Mouse (Mus musculus) kidney, embryonic 14.5 days (tissue): ENCODE data around the gene Syce2. TPM values are rescaled to one million over a fixed set of nuclear protein-coding genes. Genes with fewer than 3 reads are reported as not detected.

Experiments used
- ATAC-seq: fragments of 200-750 bp; cut with Nextera tagmentation; 2 replicates; pipeline ENCODE4 v1.8.0; 2017; ENCODE audit warnings: moderate number of reproducible peaks, mild to moderate bottlenecking, moderate TSS enrichment, moderate library complexity; ENCODE audit not compliant: low FRiP score, low TSS enrichment
- H3K27ac ChIP-seq: fragments of 300-500 bp; sonication (generic); 2 replicates; pipeline ENCODE4 v1.5.1; 2014; ENCODE audit warnings: low read depth, mild to moderate bottlenecking, low read length, moderate library complexity, mixed read lengths
- H3K27me3 ChIP-seq: fragments of 300-500 bp; sonication (generic); 2 replicates; pipeline ENCODE4 v1.6.1; 2014; ENCODE audit warnings: mild to moderate bottlenecking, low read length; ENCODE audit not compliant: control insufficient read depth, insufficient read depth
- H3K36me3 ChIP-seq: fragments of 300-500 bp; sonication (generic); 2 replicates; pipeline ENCODE4 v1.6.1; 2014; ENCODE audit warnings: low read length, mixed read lengths; ENCODE audit not compliant: control insufficient read depth, insufficient read depth
- H3K4me1 ChIP-seq: fragments of 300-500 bp; sonication (generic); 2 replicates; pipeline ENCODE4 v1.6.1; 2014; ENCODE audit warnings: low read length, mixed read lengths; ENCODE audit not compliant: control insufficient read depth, insufficient read depth
- H3K4me2 ChIP-seq: fragments of 300-500 bp; sonication (generic); replicated peaks from 2 replicates; pipeline ENCODE4 v1.6.1; 2014; ENCODE audit warnings: low read depth, mild to moderate bottlenecking, low read length
- H3K4me3 ChIP-seq: fragments of 300-500 bp; sonication (generic); 2 replicates; pipeline ENCODE4 v1.5.1; 2014; ENCODE audit warnings: mild to moderate bottlenecking, low read length
- H3K9ac ChIP-seq: fragments of 300-500 bp; sonication (generic); 2 replicates; pipeline ENCODE4 v1.6.1; 2014; ENCODE audit warnings: low read depth, mild to moderate bottlenecking, low read length, moderate library complexity
- H3K9me3 ChIP-seq: fragments of 300-500 bp; sonication (generic); 2 replicates; pipeline ENCODE4 v1.6.1; 2016; ENCODE audit warnings: low read length; ENCODE audit not compliant: control insufficient read depth
- WGBS: fragments of 180-500 bp; shearing (Covaris S2); extraction: QIAGEN DNeasy Blood & Tissue Kit; methylation state at CpG from one replicate; pipeline ENCODE4 v1.1.7; 2014; 5-methylcytosine and 5-hydroxymethylcytosine counted together
- polyA plus RNA-seq: library from polyadenylated mRNA; unstranded; fragments of >200 nt; fragmentation: Nextera tagmentation; extraction: Ambion mirVana; gene quantifications from 2 replicates; pipeline ENCODE4 v1.2.1, GENCODE M21; 2014

Gene Syce2
- polyA plus RNA-seq, 1 experiment from 2014 or later = 73.0 TPM

DNA sequence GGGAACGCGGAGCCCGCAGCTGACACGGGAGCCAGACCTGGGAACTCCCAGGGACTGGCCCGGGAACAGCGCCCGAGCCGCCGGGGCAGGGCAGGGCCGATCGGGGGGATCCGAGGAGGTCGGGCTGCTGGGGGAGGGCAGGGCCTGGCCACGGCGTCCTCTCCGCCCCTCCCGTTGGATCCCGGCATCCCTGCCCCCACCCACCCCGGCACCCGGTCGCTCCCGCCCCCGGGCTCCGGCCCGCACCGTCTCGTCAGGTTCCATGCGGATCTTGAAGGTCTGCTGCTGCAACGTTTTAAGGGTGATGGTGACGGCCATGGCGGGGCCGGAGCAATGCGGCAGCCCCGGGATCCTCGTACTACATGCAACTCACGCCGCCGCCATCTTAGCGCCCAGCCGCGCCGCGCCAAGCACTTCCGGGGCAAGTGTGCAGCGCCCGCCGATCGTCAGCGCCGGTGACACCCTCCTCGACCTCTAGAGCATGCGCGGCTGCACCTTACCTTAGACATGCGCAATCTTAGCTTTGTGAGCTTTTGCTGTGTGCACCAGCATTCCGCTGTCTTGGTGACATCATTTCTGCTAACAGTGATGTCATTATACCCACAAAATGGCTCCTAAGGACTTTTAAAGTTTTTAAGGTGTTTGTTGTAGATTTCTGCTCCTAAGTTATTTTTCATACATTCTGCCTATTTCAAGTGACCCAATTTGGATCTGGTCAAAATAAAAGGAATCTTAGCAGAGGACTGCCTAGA, 31.5 kb upstream of the Syce2 start, which contains the start of gene Rad23a:
Gene Rad23a, minus strand, starts transcription at position 418 of the 752 bp plus-strand sequence.
- H3K4me3 ChIP-seq = peak within 1 kb of the TSS; percentile 90
- H3K4me1 ChIP-seq = peaks cover 41% of the 10 kb centered on the region
- peaks cover 74% of the 10 kb centered on the region for H3K36me3 ChIP-seq
- no peaks in the 10 kb centered on the region for H3K9me3 ChIP-seq
- peak within 1 kb of the TSS; percentile 96 for H3K9ac ChIP-seq
- H3K27me3 ChIP-seq = no peaks in the 10 kb centered on the region
- peak within 1 kb of the TSS; percentile 71 for H3K4me2 ChIP-seq
- peak within 1 kb of the TSS; percentile 90 for H3K27ac ChIP-seq
- under 1% methylated on average over 51 of the region's 55 CpGs for WGBS
- peak; percentile 93 for ATAC-seq

DNA sequence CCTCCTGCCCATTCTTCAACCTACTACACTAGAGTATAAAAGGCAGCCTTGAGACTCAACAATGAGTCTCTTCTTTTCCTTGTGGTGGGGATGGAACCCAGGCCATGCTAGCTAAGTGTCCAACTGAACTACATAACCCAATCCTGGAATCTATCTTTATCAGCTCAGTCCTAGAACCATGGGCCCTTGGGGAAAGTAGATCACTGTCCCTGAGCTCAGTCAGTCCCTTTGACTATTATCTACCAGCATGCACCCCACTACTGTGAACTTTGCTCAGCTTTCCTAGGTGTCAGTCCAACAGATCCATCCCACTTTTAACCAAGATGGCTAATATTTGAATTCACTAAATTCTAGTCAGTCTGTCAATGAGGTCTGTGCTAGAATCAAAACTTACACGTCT, 30.4 kb upstream of the Syce2 start:
- H3K27ac ChIP-seq = no peak overlapping the region; the same call in 1 of the 2 replicates
- peaks cover 41% of the 10 kb centered on the region for H3K4me1 ChIP-seq
- no peaks in the 10 kb centered on the region for H3K9me3 ChIP-seq
- no peak for ATAC-seq
- no peak overlapping the region for H3K4me2 ChIP-seq
- H3K27me3 ChIP-seq = no peaks in the 10 kb centered on the region
- peaks cover 66% of the 10 kb centered on the region for H3K36me3 ChIP-seq
- no peak overlapping the region for H3K9ac ChIP-seq
- H3K4me3 ChIP-seq = no peak overlapping the region
- WGBS = 82% methylated on average over 1 of the region's 1 CpGs

DNA sequence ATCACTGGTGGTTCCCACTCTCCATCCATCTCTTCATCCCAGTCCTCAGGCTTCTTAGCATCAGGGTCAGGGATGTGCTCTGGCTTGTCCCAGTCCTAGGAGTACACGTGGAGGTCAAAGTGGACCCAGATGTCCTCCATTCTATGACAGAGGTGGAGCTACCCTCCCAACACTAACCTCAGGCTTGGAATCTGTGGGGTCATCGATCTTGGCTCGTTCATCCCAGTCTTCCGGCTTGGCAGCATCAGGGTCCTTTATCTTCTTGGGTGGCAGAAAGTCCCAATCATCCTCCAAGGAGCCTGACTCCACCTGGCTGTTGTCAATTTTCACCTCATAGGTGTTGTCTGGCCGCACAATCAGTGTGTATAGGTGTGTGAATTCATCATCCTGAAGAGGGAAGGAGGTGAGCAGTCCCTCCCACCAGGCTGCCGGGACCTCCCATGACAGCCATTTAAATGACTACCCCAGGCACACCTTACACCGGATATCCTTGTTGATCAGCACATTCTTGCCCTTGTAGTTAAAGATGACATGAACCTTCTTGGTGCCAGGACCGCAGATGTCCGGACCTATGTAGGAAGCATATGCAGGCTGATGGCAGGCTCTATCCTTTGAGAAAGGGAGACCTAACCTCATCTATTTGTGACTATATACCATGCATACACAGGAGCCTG, 27.4 kb upstream of the Syce2 start:
- peaks cover 26% of the 10 kb centered on the region for H3K4me1 ChIP-seq
- no peak for ATAC-seq
- H3K27ac ChIP-seq = peak overlapping the region; percentile 8; the same call in 1 of the 2 replicates
- peak overlapping the region; percentile 84 for H3K9ac ChIP-seq
- H3K36me3 ChIP-seq = peaks cover 44% of the 10 kb centered on the region
- WGBS = 85% methylated on average over 9 of the region's 9 CpGs
- H3K4me2 ChIP-seq = peak overlapping the region; percentile 79
- no peaks in the 10 kb centered on the region for H3K9me3 ChIP-seq
- peak overlapping the region; percentile 81 for H3K4me3 ChIP-seq
- no peaks in the 10 kb centered on the region for H3K27me3 ChIP-seq

DNA sequence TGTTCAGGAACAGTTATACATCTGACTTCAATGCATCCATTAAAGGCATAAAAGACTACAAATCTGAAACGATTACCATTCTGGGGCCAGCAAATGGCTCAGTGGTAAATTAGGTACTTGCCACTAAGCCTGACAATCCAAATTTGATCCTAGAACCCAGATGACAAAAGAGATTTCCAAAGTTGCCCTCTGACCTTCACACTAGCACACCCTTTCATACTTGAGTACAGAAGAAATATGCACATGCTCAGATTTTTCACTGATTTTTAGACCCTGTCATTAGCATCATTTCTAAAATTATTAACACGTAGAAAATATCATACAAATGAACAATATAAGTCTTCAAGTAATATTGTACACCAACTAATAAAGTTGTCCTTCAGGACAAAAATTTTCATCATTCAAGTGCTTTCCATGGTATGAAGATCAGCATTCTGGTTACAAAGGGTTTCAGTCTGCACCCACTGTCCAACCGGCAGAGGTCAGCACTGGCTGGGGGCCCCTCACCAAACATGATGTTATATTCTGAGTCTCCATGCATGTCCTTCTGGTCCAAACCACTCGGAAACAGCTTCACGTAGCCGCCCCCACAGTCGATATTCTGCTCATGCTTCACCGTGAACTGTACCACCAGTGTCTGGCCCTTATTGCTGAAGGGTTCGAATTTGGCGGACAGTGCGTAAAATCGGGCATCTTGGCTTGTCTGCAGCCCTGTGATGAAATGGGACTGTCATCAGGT, 26.4 kb upstream of the Syce2 start:
- no peaks in the 10 kb centered on the region for H3K9me3 ChIP-seq
- H3K4me1 ChIP-seq = peaks cover 23% of the 10 kb centered on the region
- H3K36me3 ChIP-seq = peaks cover 44% of the 10 kb centered on the region
- H3K4me3 ChIP-seq = peak overlapping the region; percentile 81
- peak overlapping the region; percentile 79 for H3K4me2 ChIP-seq
- 15% methylated on average over 12 of the region's 12 CpGs for WGBS
- H3K9ac ChIP-seq = peak overlapping the region; percentile 84
- no peaks in the 10 kb centered on the region for H3K27me3 ChIP-seq
- ATAC-seq = no peak
- H3K27ac ChIP-seq = no peak overlapping the region

DNA sequence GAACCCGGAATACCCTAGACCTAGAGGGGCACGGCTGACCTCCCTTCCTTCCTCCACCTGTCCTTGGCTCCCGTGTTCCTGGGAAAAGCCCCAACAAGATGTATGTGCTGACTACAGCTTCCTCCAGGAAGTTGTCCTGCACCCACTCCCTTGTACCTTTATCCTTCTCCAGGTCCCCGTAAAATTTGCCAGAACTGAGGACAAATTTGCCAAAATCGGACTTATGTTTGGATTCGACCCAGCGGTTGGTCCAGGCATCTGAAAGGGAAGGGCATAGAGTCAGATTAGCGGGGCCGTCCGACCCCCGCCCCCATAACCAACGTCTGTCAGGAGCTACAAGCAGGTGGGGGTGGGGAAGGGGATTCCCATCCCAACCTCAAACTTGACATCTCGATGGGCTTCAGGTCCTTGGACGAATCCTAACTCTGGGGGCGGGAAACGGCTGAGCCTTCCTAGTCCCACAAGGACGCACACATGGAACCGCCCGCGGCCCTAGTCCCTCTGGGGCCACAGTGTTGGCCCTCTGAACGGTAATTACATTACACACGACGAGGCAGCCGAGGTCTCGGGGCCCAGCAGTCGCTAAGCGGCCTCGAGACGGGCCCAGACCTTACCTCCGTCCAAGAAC, 25.7 kb upstream of the Syce2 start:
- Histone ChIP-seq H3K9me3 (no peaks in the 10 kb centered on the region), H3K9ac (peak overlapping the region; percentile 84), H3K4me1 (peaks cover 23% of the 10 kb centered on the region), H3K27me3 (no peaks in the 10 kb centered on the region), H3K4me3 (peak overlapping the region; percentile 81), H3K27ac (peak overlapping the region; percentile 37; the same call in 1 of the 2 replicates), H3K4me2 (peak overlapping the region; percentile 79), H3K36me3 (peaks cover 42% of the 10 kb centered on the region)
- peak; percentile 33; the same call in 1 of the 2 replicates for ATAC-seq
- WGBS = under 1% methylated on average over 30 of the region's 30 CpGs

DNA sequence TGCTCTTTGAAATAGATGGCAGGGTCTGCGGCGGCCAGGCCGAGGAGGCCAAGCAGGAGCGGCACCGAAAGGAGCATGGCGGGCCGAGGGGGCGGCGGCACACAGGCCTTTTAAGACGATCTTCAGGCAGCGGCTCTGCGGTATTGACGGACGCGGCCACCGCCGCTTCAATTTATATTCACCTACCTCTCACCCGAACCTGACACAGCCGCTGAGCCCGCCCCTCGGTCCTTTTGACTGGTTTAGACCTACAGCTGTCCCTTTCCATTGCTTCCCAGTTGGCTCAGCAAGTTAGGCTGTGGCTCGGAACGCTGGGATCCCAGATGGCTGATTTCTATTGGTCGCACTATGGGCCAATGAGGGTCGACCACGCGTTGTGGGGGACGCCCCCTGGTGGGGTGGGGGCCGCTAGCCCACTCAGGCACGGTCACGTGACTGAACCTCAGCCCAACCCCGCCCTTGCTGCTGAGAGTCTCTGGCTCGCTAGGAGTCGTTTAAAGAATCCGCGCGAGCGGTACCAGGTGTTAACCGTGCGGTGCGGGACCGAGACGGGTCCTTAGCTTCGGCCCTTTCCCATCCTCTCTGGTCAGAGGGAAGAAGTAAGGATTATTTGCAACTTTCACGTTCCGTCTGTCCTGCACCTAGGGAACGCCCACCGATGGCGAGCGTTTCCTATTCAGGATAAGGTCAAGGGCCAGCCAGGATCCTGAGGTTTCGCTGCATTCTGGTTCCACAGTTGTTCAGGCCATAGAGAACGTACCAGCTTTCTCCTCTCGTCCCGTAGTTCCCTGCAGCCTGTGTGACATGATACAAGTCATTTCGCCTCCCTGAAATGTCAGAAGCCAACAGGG, 25.0 kb upstream of the Syce2 start, which contains the start of gene Calr:
Gene Calr, minus strand, starts transcription at position 213 of the 851 bp plus-strand sequence.
- peak within 1 kb of the TSS; percentile 84 for H3K9ac ChIP-seq
- WGBS = under 1% methylated on average over 55 of the region's 55 CpGs
- peak; percentile 100 for ATAC-seq

DNA sequence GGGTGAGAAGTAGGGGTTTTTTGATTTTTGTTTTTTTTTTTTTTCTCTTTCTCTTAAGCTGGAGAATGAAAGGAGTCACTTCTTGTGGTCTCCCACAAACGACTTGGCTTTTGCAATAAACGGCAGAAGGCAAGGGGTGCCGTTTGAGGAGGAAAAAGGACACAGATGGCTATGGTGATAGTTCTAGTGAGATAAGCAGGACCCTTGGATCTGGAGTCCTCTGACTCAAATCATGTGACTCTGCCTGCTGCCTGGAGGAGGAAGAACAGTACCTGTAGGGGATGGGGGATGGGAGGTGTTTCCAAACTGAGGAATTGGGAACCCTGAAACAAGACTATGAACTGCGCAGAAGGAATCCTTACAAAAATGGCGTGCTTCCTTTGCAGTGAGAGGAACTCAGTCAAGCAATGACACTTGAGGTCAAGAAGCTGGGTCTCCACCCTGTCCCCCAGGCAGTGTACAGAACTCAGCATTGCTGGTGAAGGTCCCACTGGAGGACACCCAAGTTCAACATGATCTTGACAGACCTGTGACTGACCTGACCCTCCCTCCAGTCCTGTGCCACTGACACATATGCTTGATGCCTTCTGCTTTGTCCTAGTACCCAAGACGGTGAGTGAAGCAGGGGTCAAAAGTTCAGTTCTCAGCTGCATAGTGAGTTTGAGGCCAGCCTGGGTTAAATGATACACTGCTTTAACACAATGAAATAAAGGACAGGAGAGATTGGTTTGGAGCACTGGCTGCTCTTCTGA, 24.1 kb upstream of the Syce2 start:
- Histone ChIP-seq H3K4me3 (peak overlapping the region; percentile 81), H3K27ac (peak overlapping the region; percentile 63), H3K9ac (peak overlapping the region; percentile 59), H3K9me3 (no peaks in the 10 kb centered on the region), H3K4me2 (peak overlapping the region; percentile 47), H3K4me1 (peaks cover 23% of the 10 kb centered on the region), H3K27me3 (no peaks in the 10 kb centered on the region), H3K36me3 (peaks cover 25% of the 10 kb centered on the region)
- WGBS = 35% methylated on average over 6 of the region's 6 CpGs
- ATAC-seq = no peak

More for the DNA sequence above, 25.0 kb upstream of the Syce2 start, which contains the start of gene Calr:
- Histone ChIP-seq H3K36me3 (peaks cover 34% of the 10 kb centered on the region), H3K4me3 (peak within 1 kb of the TSS; percentile 81), H3K9me3 (no peaks in the 10 kb centered on the region), H3K27ac (peak within 1 kb of the TSS; percentile 63), H3K4me1 (peaks cover 23% of the 10 kb centered on the region), H3K27me3 (no peaks in the 10 kb centered on the region), H3K4me2 (peak within 1 kb of the TSS; percentile 79)
